Mouse (Mus musculus) cortical plate, adult 2 months (tissue): ENCODE results near the gene Osbp2.

Experiments used
- CTCF ChIP-seq: fragments of 200-500 bp; IDR thresholded peaks from 2 replicates; pipeline ENCODE4 v1.5.1; 2011; ENCODE audit warnings: mild to moderate bottlenecking, control low read depth, low read length; ENCODE audit not compliant: insufficient read depth; ENCODE audit errors: extremely low read depth
- POLR2A ChIP-seq: fragments of 200-500 bp; IDR thresholded peaks from 2 replicates; pipeline ENCODE4 v1.6.1; 2011; ENCODE audit warnings: mild to moderate bottlenecking, low read length, control low read depth; ENCODE audit not compliant: insufficient read depth; ENCODE audit errors: extremely low read depth

- TF ChIP-seq CTCF (peak; percentile 91), POLR2A (no peak)
Measured at GRCm38 (mm10) chr11:3714486-3714885, 149.2 kb downstream of the Osbp2 start.
